12 mouse cellular contexts compared by ENCODE assay signal in the genomic region with DNA sequence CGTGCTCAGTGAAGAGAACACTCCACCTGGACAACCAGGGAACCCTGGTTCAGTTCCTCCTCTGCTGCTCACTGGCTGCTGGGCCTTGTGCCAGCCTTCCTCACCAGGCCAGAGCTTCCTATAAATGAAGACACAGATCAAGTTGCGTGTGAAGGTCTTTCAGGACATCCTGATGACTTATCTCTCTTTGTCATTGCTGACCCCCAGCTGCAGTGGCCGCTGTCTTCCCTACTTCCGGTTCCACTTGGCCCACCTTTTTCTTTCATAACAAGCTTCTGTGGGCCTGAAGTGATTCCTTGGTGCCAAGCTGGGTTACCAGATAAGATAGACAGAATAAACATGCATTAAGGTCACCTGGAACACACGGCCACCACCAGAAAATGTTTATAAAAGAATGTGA.
A peak's percentile ranks its signal among the peaks of the same experiment; 100 is the strongest.
DNase-seq lines count a peak whose midpoint lies in the region; ATAC-seq lines count a peak whose summit lies in the region.
"Had no signal": no experiment of that assay in that cellular context is flagged by ENCODE, and none has a peak within 500 bp of the region (broad histone marks: within the 10 kb centered on the region; RNA-seq: fewer than 3 reads in every experiment).

No protein-coding gene starts in this region.

- WGBS in kidney, embryonic 16.5 days: 31% methylated on average over 5 of the region's 5 CpGs

- peaks cover 95% of the 10 kb centered on the region for H3K4me1 ChIP-seq in kidney, embryonic 16.5 days (ENCODE audit: insufficient read depth, low read length)

- no peak for DNase-seq in kidney, adult 8-10 months
- DNase-seq in adrenal gland, postnatal 25 days: peak; percentile 40
- peak; percentile 54 to 67 for DNase-seq in kidney, postnatal 25 days
- no peak for DNase-seq in retina, postnatal 1 day
- DNase-seq in cerebellum, adult 11-12 months: no peak
- DNase-seq: thymus, adult 18-20 months had no signal

- no peak overlapping the region for H3K4me3 ChIP-seq in kidney, embryonic 16.5 days (ENCODE audit: low read length)
- H3K4me3 ChIP-seq: heart, adult 2 months; hindbrain, embryonic 15.5 days had no signal

- H3K27me3 ChIP-seq in kidney, embryonic 16.5 days (ENCODE audit: insufficient read depth, low read length): no peaks in the 10 kb centered on the region
- H3K27me3 ChIP-seq: hindbrain, embryonic 15.5 days had no signal

- H3K4me2 ChIP-seq in kidney, embryonic 16.5 days (replicated peaks; ENCODE audit: low read depth, low read length): no peak overlapping the region
- H3K4me2 ChIP-seq: hindbrain, embryonic 15.5 days had no signal

- ATAC-seq in kidney, embryonic 16.5 days (ENCODE audit: low FRiP score, low TSS enrichment): no peak
- peak; percentile 62 for ATAC-seq in megakaryocyte progenitor cell, adult 5-6 weeks (replicated peaks; ENCODE audit: poor library complexity)
- ATAC-seq in erythroid progenitor cell, adult 5-6 weeks (replicated peaks; ENCODE audit: low FRiP score, poor library complexity, severe bottlenecking): no peak
- ATAC-seq: midbrain, embryonic 16.5 days had no signal

- no peaks in the 10 kb centered on the region for H3K36me3 ChIP-seq in kidney, embryonic 16.5 days (ENCODE audit: insufficient read depth, low read length)
- H3K36me3 ChIP-seq: hindbrain, embryonic 15.5 days had no signal

- H3K27ac ChIP-seq in kidney, embryonic 16.5 days (ENCODE audit: low read length): peak overlapping the region; percentile 65
- H3K27ac ChIP-seq: heart, adult 2 months; hindbrain, embryonic 15.5 days had no signal

- H3K9ac ChIP-seq in kidney, embryonic 16.5 days (replicated peaks; ENCODE audit: low read length): 0 out of 2 replicates have a peak overlapping the region, but pooled peaks have one; percentile 16
- H3K9ac ChIP-seq: hindbrain, embryonic 15.5 days had no signal

- H3K9me3 ChIP-seq in kidney, embryonic 16.5 days (ENCODE audit: low read length): no peaks in the 10 kb centered on the region
- H3K9me3 ChIP-seq: hindbrain, embryonic 15.5 days had no signal

Comparison
In these comparisons a context has a peak if more than half of its experiments do, and no peak if none do; other contexts are left out.
1. DNase-seq: peak in adrenal gland, postnatal 25 days (single experiment) and kidney, postnatal 25 days (2 of 2); none in kidney, adult 8-10 months (0 of 2), retina, postnatal 1 day (single experiment) and cerebellum, adult 11-12 months (single experiment).